Mouse (Mus musculus): ENCODE data around the gene Aff3. TPM values are rescaled to one million over a fixed set of nuclear protein-coding genes. Genes with fewer than 3 reads are reported as not detected.

Gene Aff3
- polyA plus RNA-seq, 1 experiment from 2014 or later = 0.67 TPM

DNA sequence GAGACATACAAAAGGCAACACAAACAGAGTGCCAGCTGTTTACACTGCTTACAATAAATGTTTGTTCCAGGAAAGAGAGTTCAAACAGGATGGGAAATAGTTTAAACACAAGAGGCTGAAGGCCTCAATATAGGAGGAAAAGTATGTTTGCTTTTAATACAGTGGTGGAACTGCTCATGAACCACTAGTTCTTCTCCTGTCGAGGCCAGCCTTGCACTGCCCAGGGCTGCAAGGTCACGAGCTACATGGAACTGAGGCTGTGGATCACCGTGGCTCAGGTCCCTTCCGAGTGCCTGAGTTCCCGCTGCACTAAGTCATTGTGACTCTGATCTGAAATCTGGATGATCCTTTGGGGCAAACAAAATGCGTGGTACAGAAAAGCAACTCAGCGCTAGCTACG is 73.6 kb downstream of the Aff3 start:
- no peak overlapping the region for H3K4me3 ChIP-seq (replicated peaks)
- H3K4me1 ChIP-seq (replicated peaks) = no peaks in the 10 kb centered on the region
- no peak for ATAC-seq (ENCODE audit: insufficient read depth)
- H3K4me2 ChIP-seq = no peak overlapping the region
- H3K9me3 ChIP-seq (replicated peaks) = no peaks in the 10 kb centered on the region
- no peak overlapping the region for H3K9ac ChIP-seq
- H3K36me3 ChIP-seq (replicated peaks) = no peaks in the 10 kb centered on the region
- H3K27ac ChIP-seq (replicated peaks) = no peak overlapping the region
- H3K27me3 ChIP-seq = no peaks in the 10 kb centered on the region
- 60% methylated on average over 8 of the region's 8 CpGs for WGBS (ENCODE audit: insufficient replicate concordance)

DNA sequence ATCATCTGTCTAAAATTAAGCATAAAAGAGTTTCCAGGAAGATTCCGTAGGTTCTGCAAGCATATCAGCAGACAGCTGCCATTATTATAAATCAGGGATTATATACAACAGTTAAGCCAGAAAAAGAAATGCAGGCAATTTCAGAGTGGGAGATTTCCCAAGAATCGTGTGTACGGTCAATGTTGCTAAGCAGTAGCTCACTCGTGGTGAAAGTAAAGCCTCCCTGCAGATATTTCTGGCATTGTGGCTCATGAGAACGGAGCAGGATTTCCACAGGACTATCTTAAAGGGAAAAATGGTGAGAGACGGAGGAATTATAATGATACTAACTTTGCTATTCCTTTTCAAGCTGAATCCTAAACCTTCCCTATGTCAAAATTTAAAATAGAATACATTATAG is 76.0 kb downstream of the Aff3 start:
- Histone ChIP-seq H3K4me2 (no peak overlapping the region), H3K4me3 (replicated peaks) (no peak overlapping the region), H3K36me3 (replicated peaks) (no peaks in the 10 kb centered on the region), H3K27me3 (no peaks in the 10 kb centered on the region), H3K27ac (replicated peaks) (no peak overlapping the region), H3K4me1 (replicated peaks) (no peaks in the 10 kb centered on the region), H3K9ac (no peak overlapping the region), H3K9me3 (replicated peaks) (no peaks in the 10 kb centered on the region)
- ATAC-seq (ENCODE audit: insufficient read depth) = no peak
- WGBS (ENCODE audit: insufficient replicate concordance) = 66% methylated on average over 6 of the region's 6 CpGs

DNA sequence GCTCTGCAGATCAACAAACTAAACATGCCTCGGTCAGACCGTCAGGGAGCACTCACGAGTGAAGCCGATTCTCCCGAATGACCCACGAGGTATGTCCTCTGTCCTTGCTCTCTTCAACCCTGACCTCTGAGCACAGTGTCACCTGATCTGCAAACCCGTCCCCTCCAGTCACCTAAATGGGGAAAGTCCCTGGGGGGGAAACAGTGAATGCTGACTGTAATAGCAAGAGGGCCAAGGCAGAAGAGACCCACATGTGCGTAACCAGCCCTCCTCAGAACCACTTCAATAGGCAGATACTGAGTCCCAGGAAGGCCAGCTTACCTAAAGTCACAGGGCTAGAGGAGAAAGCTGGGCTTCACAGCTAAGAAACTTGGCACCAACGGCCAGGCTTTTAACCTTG is 82.4 kb downstream of the Aff3 start:
- no peaks in the 10 kb centered on the region for H3K4me1 ChIP-seq (replicated peaks)
- H3K9ac ChIP-seq = no peak overlapping the region
- no peak for ATAC-seq (ENCODE audit: insufficient read depth)
- H3K4me3 ChIP-seq (replicated peaks) = no peak overlapping the region
- no peak overlapping the region for H3K27ac ChIP-seq (replicated peaks)
- H3K4me2 ChIP-seq = no peak overlapping the region
- no peaks in the 10 kb centered on the region for H3K36me3 ChIP-seq (replicated peaks)
- WGBS (ENCODE audit: insufficient replicate concordance) = 63% methylated on average over 9 of the region's 9 CpGs
- no peaks in the 10 kb centered on the region for H3K9me3 ChIP-seq (replicated peaks)
- no peaks in the 10 kb centered on the region for H3K27me3 ChIP-seq

DNA sequence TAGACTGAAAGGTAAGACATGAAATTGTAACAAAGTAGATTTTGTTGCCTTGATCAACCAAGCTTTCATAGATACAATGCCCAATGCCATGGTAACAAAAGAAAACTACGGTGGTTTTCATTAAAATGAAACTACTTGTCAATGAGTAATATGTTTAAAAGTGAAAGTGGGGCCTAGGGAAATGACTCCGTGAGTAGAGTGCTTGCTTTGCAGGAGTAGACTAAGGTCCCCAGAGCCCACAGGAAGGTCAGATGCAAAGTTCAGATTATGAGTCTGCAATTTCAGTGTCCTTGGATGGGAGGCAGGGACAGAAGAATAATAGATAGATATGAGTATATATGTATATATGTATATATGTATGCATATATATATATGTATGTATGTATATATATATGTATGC is 84.2 kb downstream of the Aff3 start:
- Histone ChIP-seq H3K27ac (replicated peaks) (no peak overlapping the region), H3K4me2 (no peak overlapping the region), H3K36me3 (replicated peaks) (no peaks in the 10 kb centered on the region), H3K9me3 (replicated peaks) (no peaks in the 10 kb centered on the region), H3K4me3 (replicated peaks) (no peak overlapping the region), H3K27me3 (no peaks in the 10 kb centered on the region), H3K4me1 (replicated peaks) (no peaks in the 10 kb centered on the region), H3K9ac (no peak overlapping the region)
- 47% methylated on average over 2 of the region's 2 CpGs for WGBS (ENCODE audit: insufficient replicate concordance)
- no peak for ATAC-seq (ENCODE audit: insufficient read depth)

DNA sequence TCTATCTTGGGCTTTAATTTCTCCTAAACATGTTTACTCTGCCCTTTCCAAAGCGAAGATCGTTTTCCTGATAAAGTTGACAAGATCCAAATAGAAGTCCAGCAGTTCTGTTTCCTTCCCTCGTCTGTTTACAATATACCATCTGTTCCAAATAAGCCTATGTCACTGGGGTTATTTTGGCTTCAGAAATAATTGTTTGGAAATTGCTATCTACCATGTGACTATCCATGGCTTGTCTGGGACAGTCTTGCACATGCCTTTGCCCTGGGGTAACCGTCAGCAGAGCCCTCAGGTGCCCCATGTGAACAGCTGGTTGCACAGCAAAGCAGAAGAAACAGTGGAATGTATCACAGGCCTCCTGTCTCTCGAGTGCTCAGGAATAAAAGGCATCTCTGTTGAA is 86.4 kb downstream of the Aff3 start:
- Histone ChIP-seq H3K9ac (no peak overlapping the region), H3K27me3 (no peaks in the 10 kb centered on the region), H3K36me3 (replicated peaks) (no peaks in the 10 kb centered on the region), H3K9me3 (replicated peaks) (no peaks in the 10 kb centered on the region), H3K4me1 (replicated peaks) (no peaks in the 10 kb centered on the region), H3K27ac (replicated peaks) (no peak overlapping the region), H3K4me3 (replicated peaks) (no peak overlapping the region), H3K4me2 (no peak overlapping the region)
- 48% methylated on average over 5 of the region's 5 CpGs for WGBS (ENCODE audit: insufficient replicate concordance)
- no peak for ATAC-seq (ENCODE audit: insufficient read depth)

DNA sequence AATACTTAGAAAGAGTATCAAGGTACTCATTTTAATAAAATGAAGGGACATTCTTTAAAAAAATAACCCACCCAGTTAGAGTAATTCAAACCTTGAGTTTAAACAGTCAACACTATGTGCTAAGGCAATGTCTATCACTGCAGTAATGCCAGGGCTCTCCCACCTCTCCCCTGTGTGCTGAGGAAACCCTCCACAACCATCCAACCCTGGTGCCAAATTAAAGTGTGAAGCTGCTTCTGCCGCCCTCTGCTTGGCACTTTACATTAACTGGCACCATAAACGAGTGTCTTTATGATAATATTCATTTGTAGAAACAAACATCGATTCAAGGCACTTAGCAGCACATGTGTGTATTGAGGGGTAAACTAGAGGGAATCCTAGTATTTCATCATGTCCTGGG is 97.0 kb downstream of the Aff3 start:
- Histone ChIP-seq H3K27me3 (no peaks in the 10 kb centered on the region), H3K4me3 (replicated peaks) (no peak overlapping the region), H3K9ac (no peak overlapping the region), H3K27ac (replicated peaks) (no peak overlapping the region), H3K4me2 (no peak overlapping the region), H3K4me1 (replicated peaks) (no peaks in the 10 kb centered on the region; the same call in 1 of the 2 replicates), H3K36me3 (replicated peaks) (no peaks in the 10 kb centered on the region), H3K9me3 (replicated peaks) (no peaks in the 10 kb centered on the region)
- WGBS (ENCODE audit: insufficient replicate concordance) = 51% methylated on average over 3 of the region's 3 CpGs
- ATAC-seq (ENCODE audit: insufficient read depth) = no peak

DNA sequence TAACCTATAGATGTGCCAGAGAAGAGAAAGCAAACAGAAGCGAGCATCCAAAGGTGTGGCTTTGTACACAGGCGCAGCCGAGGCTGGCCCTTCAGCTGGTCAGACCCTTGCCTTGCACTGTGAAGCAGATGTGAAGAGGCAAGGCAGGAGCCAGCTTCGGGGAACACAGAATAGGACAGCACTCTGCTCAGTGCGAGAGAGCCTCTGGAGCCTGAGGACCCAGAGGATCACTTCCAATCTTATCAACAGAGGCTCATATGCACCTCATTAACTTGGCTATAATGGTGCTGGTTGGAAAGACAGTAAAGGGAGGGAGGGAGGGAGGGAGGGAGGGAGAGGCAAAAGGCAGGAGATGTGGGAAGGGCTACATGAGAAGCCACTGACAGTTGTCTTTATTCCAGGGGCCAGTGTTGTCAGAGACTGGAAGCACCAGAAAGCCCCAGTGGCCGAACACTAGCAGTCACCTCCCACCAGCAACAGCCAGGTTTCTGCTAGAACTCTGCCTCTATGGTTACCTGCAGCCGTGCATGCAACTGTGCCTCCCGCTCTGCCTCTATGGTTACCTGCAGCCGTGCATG is 98.6 kb downstream of the Aff3 start:
- no peak overlapping the region for H3K9ac ChIP-seq
- 57% methylated on average over 9 of the region's 9 CpGs for WGBS (ENCODE audit: insufficient replicate concordance)
- no peaks in the 10 kb centered on the region for H3K36me3 ChIP-seq (replicated peaks)
- H3K4me1 ChIP-seq (replicated peaks) = peaks cover 3% of the 10 kb centered on the region; the same call in 1 of the 2 replicates
- no peak overlapping the region for H3K27ac ChIP-seq (replicated peaks)
- no peak for ATAC-seq (ENCODE audit: insufficient read depth)
- H3K4me3 ChIP-seq (replicated peaks) = no peak overlapping the region
- H3K9me3 ChIP-seq (replicated peaks) = no peaks in the 10 kb centered on the region
- no peaks in the 10 kb centered on the region for H3K27me3 ChIP-seq
- no peak overlapping the region for H3K4me2 ChIP-seq

DNA sequence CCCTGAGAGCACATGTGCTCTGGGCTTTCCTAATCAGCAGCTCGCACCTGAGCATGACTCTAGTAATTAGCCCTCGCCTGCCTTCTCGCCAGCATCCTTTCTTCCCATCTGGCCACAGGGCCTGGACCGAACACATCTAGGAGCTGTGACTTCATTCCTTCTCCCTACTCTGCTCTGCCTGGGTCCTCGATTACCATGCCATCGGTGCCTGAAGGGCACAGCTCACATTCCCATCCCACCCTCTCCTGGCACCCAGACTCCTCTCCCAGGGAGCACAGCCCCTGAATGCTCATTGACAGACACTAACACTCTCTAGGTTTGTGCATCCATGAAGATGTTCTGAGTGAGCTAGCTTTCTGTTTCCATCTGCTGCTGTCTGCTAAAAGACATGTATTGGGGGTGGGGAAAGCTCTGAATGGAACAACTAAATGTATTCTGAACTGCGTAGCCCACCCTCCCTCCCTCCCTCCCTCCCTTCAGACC is 99.4 kb downstream of the Aff3 start:
- WGBS (ENCODE audit: insufficient replicate concordance) = 65% methylated on average over 7 of the region's 7 CpGs
- H3K9me3 ChIP-seq (replicated peaks) = no peaks in the 10 kb centered on the region
- H3K27ac ChIP-seq (replicated peaks) = no peak overlapping the region
- H3K4me1 ChIP-seq (replicated peaks) = peaks cover 3% of the 10 kb centered on the region; the same call in 1 of the 2 replicates
- no peak overlapping the region for H3K9ac ChIP-seq
- ATAC-seq (ENCODE audit: insufficient read depth) = no peak
- H3K27me3 ChIP-seq = no peaks in the 10 kb centered on the region
- H3K4me3 ChIP-seq (replicated peaks) = no peak overlapping the region
- no peaks in the 10 kb centered on the region for H3K36me3 ChIP-seq (replicated peaks)
- H3K4me2 ChIP-seq = no peak overlapping the region

DNA sequence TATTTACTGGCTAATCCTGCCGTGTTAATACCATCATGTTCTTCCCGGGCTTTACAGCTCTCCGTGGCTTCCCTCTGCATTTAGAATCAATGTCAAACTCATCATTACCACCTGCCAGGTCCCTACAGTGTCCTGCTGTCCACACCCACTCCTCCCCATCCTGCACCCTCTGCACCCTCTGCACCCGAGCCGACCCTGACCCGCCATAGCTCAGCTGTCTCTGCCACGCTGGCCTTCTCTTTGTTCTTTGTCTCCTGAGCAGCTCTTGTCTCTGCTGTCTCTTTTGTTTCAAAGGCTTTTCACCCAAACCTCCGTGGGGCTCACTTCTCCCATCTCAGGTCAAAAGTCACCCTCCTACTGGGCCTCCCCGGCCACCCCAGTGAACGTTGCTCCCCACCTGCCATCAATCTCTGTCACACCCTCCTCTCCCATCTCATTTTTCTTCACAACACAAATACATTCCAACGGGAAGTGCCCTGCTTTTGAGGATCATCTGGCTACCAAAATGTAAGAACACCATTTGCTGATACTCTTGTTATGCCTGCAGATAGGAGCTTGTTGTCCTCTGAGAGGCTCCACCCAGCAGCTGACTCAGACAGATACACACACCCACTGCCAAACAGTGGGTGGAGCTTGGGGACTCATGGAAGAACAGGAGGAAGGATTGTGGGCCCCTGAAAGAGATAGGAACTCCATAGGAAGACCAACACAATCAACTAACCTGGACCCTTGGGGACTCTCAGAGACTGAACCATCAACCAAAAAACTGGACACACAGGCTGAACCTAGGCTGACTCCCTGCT is 102.2 kb downstream of the Aff3 start:
- Histone ChIP-seq H3K36me3 (replicated peaks) (no peaks in the 10 kb centered on the region), H3K27me3 (no peaks in the 10 kb centered on the region), H3K4me1 (replicated peaks) (peaks cover 3% of the 10 kb centered on the region; the same call in 1 of the 2 replicates), H3K4me2 (no peak overlapping the region), H3K27ac (replicated peaks) (no peak overlapping the region), H3K9me3 (replicated peaks) (no peaks in the 10 kb centered on the region), H3K9ac (no peak overlapping the region), H3K4me3 (replicated peaks) (no peak overlapping the region)
- 49% methylated on average over 11 of the region's 11 CpGs for WGBS (ENCODE audit: insufficient replicate concordance)
- no peak for ATAC-seq (ENCODE audit: insufficient read depth)

DNA sequence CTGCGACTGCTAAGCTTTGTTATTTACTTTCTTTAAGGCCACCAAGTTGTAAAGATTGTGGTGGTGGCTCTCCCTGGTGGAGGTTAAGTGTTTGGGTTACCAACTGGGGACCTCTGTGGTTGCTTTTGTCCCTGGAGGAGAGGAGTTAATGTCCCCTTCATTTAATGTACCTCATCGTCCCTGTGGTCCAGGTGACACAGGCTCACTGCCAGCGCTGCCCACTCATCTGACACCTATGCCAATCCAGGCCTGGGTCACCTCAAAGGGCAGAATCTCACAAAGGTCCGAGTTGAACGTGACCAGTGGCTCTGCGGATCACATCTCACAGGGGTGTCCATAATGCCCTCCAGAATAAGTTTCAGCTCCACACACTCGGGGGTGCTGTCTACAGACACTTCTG is 103.4 kb downstream of the Aff3 start:
- Histone ChIP-seq H3K9ac (no peak overlapping the region), H3K4me2 (no peak overlapping the region), H3K9me3 (replicated peaks) (no peaks in the 10 kb centered on the region), H3K27me3 (no peaks in the 10 kb centered on the region), H3K4me3 (replicated peaks) (no peak overlapping the region), H3K27ac (replicated peaks) (no peak overlapping the region), H3K4me1 (replicated peaks) (peaks cover 3% of the 10 kb centered on the region; the same call in 1 of the 2 replicates), H3K36me3 (replicated peaks) (no peaks in the 10 kb centered on the region)
- 55% methylated on average over 7 of the region's 7 CpGs for WGBS (ENCODE audit: insufficient replicate concordance)
- no peak for ATAC-seq (ENCODE audit: insufficient read depth)

DNA sequence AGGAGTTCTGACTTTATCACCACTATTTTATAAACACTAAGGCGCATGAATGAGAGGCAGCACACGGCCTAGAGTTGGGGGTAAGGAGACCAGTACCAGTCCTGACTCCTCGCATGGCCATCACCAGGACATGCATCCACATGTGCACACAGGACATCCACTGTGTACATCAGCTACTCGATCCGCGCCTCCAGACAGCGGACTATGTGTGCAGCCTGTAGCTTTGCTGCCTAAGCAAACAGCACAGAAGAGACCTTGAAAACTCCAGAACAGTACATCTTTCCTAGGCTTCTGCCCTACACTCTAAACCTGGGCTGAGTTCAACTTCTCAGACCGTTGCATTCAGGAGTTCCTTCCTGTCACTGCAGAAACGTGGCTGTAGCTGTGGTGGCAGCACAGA is 104.1 kb downstream of the Aff3 start:
- Histone ChIP-seq H3K4me1 (replicated peaks) (peaks cover 3% of the 10 kb centered on the region; the same call in 1 of the 2 replicates), H3K4me2 (no peak overlapping the region), H3K9me3 (replicated peaks) (no peaks in the 10 kb centered on the region), H3K27ac (replicated peaks) (no peak overlapping the region), H3K9ac (no peak overlapping the region), H3K27me3 (no peaks in the 10 kb centered on the region), H3K36me3 (replicated peaks) (no peaks in the 10 kb centered on the region), H3K4me3 (replicated peaks) (no peak overlapping the region)
- 56% methylated on average over 9 of the region's 9 CpGs for WGBS (ENCODE audit: insufficient replicate concordance)
- ATAC-seq (ENCODE audit: insufficient read depth) = no peak

Data from liver, embryonic 15.5 days (tissue).